Mouse (Mus musculus): ENCODE results near the gene Sucla2. TPM values are rescaled to one million over a fixed set of nuclear protein-coding genes. Genes with fewer than 3 reads are reported as not detected.

Sucla2 gene
- total RNA-seq (2021): 100 to 1,000 TPM; 265 to 310 TPM
- long read RNA-seq, experiment 1, transcript Sucla2-203 (11 exons, 2,229 nt): major isoform, 496 of 522 reads
- long read RNA-seq, experiment 1, partial matches to known transcripts: 2 of 522 reads
- long read RNA-seq, experiment 1, other reads (novel, unspliced or antisense): 22 of 522 reads
- long read RNA-seq, experiment 2, transcript Sucla2-203 (11 exons, 2,229 nt): major isoform, 403 of 446 reads
- long read RNA-seq, experiment 2, partial matches to known transcripts: 7 of 446 reads
- long read RNA-seq, experiment 2, other reads (novel, unspliced or antisense): 35 of 446 reads

DNA sequence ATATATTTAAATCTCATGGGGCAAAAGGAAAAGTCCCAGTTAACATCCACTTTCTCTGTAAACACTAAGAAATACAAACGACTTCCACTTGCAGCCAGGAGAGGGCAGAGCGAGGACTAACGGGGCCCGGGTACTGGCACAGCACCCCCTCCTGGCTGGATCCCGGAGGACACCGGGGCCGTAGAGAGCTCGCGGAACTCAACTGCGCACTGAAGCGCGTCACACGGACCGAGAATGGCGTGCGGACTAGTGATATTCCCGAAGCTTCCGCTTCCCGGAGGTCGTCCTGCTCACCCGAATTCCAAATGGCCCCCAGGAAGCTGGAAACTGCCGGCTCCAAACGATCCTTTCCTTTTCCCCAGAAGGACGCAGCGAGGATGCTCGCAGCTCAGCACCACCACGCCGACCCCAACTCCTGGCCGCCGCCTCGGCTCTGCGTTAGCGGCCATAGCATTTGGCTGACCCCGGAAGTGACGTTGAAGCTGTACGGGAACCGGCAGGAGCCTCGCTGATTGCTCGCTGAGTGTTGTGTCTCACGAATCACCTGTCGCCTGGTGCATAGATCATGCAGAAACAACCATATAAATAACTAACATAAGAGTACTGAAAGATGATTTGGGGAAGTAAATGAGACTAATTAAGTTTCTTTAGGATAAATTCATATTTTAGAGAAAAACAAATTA lies at the start of gene Sucla2:
TSS of gene Sucla2 (plus strand) at position 554 of the 683 bp plus-strand sequence.
- peak; percentile 83 to 95 for DNase-seq (ENCODE audit: low spot score in 2 of 2)

DNA sequence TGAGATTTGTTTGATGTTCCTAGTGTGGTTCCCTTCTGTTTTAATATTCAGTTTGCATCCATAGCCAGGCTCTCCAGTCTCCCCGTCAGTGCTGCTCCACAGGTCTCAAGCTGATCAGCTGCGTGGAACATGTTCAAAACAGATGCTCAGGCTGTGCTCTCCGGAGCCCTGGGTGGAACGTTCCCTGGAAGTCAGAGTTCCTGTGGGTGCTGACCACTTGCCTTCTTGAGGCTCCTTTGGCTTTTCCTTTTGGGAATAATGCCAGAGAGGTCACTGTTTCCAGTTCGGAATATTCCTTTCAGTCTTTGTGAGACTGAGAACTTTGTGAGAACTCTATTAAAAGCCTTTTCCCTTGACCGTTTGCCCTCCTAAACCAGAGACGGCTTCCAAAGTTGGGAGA lies 49.6 kb upstream of the Sucla2 start:
- no peak for DNase-seq (ENCODE audit: low spot score in 2 of 2)

DNA sequence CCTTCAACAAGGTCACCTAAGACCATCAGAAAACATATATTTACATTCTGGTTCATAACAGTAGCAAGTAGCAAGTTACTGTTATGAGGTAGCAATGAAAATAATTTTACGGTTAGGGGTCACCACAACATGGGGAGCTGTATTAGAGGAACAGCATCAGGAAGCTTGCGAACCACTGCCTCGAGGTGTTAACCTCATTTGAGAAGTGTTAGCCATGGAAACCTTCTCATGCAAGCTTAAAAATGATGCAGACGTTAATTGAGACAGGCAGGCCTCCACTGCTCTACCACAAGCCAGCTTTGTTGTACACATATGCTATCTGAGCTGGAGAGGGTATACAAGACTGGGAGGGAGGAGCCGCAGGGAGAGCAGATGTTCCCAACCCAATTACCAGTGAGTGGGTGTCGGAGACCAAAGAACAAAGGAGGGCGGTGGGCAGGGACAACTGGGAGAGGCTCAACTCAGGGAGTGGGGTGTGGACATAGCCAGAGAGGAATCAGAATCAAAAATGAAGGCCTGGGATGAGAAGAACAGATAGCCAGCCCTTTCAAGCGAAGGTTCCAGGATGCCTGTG lies 48.7 kb upstream of the Sucla2 start:
- DNase-seq (ENCODE audit: low spot score in 2 of 2): no peak

DNA sequence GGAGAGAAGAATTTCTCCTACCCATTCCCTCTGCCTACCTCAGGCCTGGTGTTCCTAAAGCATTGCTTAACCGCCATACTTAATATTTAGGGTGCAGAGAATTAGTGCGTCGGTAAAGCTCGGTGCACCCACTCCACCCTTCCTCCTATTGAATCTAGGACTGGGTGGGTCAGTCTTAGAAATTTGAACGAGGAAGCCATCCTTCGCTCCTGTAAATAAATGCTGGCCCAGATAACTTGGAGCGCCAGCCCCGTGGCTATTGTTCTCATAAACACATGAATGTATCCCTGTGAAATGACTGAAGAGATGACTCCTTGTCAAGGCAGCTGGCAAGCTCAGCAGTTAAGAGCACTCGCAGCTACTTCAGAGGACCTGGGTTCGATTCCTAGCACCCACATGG lies 48.0 kb upstream of the Sucla2 start:
- no peak for DNase-seq (ENCODE audit: low spot score in 2 of 2)

DNA sequence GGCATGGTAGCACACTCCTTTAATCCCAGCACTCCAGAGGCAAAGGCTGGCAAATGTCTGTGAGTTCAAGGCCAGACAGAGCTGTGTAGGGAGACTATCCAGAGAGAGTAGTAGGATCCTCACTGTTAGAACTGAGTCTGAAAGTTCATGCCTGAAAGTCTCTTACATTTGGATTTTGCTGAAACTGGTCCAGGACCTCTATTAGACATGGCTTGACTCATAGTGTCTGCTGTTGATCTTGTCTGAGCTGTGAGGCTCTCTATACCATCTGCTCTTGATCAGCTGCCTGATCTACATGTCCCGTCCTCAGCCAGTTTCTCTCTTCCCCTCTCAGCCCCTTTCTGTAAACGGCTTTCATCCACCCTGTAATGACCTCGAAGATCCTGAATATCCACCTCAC lies 46.8 kb upstream of the Sucla2 start:
- no peak for DNase-seq (ENCODE audit: low spot score in 2 of 2)

DNA sequence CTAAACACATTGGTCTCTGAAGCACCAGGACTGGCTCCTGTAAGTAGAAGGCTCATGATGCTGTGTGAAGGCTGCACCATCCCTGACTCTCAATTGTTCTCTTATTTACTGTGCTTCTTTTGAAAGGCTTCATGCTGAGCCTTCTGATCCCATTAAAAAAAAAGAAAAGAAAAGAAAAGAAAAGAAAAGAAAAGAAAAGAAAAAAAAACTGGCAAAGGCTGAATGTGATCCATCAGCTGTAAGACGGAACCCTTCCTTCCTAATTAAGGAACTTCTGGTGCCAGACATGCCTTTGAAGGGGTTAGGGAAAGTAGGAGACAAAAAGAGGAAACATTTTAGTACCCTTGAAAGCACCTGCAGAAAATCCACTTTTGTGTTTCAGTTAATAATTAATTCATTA lies 45.3 kb upstream of the Sucla2 start:
- no peak for DNase-seq (ENCODE audit: low spot score in 2 of 2)

DNA sequence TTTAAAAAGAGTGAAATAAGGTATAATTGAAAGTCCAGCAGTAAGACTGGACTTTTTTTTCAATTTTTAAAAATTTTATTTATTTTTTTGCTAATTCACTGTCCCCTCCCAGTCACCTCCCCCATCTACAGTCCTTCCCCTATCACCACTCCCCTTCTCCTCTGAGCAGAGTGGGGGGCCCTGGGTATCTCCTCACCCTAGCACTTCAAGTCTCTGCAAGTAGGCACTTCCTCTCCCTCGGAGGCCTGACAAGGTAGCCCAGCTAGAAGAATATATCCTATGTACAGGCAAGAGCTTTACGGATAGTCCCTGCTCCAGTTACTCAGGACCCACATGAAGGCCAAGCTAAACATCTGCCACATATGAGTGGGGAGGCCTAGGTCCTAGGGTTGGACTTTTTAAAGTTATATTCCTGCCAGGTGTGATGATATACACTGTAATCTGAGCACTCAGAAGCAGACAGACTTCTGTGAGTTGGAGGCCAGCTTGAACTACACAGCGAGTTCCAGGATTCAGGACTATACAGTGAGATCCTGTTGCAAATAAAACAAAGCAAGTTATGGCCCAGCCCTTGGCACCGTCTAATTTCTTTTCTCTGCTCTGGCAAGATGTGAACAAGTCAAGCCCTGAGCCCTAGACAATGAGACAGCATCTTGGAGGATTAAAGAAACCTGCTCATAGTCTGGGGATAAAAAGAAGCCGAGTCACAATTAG lies 41.4 kb upstream of the Sucla2 start:
- no peak for DNase-seq (ENCODE audit: low spot score in 2 of 2)

DNA sequence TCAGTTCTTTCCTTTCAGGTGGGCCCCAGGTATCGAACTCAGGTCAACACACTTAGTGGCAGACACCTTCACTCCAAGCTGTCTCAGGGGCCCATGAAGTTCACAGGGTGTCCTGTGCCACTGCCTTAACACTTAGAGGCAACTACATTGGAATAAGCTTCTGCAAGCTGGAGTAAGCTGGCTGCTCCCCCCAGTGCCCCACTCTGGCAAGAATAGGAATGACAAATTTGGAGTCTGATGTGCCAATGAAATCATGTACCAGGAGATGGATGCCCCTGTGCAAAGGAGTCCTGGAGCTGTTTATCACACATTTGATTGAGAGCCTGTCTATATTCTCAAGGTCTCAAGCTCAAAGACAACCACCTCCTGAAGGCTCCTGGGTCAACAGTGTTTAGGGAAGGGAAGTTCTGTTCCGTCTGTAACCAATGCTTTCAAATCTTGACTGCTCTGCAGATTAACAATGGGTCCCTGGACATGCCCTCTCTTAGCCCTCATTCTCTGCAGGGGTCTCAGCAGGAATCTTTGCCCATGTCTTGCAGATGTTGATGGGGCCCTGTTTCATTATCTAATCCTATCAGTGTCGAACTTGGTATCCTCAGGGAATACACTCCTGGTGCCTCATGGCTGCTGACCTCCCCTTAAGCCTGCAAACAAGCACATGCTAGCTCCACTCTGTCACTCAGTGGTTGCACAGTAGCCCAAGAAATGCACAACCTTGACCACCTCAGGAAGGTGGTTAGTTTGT lies 40.6 kb upstream of the Sucla2 start:
- DNase-seq (ENCODE audit: low spot score in 2 of 2): no peak

DNA sequence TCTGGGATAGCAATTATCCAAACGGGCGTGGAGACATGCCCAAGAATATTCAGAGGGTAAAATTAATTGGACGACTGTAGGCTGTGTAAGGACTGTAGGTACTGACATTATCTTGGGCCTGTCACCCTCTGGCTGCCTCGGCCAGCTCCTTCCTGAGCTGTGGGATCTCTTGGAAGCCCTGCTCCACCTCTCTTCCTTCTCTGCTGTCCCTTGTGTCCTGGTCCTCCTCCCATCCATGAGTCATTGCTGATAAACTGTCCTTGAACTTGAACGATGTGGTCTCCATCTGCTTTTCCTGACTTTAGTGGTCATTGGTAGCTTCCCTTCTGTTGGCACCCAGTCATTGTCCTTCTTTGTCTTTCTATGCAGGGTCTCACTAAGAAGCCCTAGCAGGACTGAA lies 38.5 kb upstream of the Sucla2 start:
- DNase-seq (ENCODE audit: low spot score in 2 of 2): no peak

DNA sequence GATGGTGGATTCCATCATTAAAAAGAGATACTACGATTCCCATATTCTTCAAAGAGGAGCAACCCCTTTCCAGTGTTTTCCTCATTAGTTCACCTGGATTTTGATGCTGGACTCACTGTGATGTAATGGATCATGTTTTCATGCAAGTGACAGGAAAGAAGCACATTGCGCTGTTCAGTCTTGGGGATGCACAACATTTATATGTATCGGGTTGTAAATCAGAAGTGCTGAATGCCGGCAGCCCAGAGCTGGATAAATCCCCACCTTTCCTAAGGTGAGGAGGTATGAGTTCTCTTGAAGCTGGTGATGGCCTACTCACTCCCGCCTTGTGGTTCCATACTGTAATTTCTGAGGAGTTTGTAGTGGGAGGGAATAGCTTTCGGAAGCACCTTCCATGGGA lies 31.8 kb upstream of the Sucla2 start:
- DNase-seq (ENCODE audit: low spot score in 2 of 2): no peak

DNA sequence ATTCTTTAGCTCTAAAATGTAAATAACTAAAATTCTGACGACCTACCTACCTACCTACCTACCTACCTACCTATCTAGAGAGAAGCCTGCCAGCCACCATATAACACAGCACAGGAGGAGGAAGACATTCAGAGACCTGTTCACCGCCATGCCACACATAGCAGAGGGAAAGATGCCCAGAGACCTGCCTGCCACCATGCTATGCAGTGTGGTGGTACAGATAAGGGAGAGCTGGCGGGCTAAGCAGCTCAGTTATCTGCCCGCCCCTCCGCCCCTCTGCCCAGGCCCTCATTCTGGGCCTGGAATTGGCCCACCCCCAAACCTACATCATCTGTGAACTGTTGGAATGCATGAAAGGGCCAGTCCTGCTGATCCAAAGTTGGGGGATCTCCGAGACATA lies 31.0 kb upstream of the Sucla2 start:
- no peak for DNase-seq (ENCODE audit: low spot score in 2 of 2)

DNA sequence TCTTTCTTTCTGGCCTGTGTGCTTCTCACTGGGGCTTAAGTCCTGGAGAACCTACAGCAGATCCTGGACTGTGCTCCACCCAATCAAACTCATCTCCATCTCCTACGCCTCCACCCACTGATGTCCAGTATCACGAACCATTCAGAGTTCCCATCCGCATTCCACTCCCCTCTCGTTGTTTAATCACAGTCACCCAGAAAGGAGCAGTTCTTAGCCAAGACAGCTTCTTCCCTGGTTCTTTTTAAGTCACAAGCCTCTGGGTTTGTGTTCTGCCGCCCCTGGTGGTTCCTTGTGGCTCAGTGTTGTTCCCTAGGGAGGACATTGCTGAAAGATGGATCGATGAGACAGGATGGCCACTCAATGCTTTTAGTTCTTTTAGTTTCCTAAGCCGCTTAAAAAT lies 29.4 kb upstream of the Sucla2 start:
- DNase-seq (ENCODE audit: low spot score in 2 of 2): no peak

DNA sequence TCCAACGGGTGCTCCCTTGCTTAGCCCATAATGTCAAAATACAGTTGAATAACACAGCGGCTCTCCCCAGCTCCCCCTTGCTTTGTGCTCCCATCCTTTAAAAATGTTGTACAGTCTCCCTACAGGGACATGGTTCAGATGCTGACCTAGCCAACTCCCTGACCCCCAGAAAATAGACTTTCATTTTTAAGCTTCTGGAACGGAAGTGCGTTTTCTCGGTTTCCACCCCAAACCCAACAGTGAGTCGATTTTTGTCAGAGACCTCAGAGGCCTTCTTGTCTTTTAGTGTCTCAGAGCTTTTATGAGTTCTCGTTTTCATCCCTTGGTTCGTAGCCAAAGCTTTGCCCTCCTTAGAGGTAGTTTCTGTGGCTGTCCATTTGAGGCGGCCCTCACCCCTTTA lies 23.8 kb upstream of the Sucla2 start:
- DNase-seq (ENCODE audit: low spot score in 2 of 2): no peak

DNA sequence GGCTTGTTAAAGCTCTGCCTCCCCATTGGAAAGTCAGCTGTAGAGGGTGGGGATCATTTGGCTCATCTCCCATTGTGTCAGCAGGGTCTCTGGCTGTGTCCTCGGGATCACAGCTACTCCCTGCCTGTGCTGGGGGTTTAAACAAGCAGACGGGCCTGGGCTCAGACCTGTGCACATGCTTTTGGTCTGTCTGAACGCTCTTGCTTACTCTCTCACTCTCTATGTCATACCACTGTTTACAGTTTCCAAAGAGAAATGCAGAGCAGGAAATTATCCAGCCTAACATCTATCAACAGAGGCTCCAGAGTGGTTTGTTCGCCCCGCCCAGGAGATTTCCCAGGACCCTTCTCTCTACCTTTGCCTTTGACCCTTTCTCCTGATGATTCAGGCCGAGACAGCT lies 23.4 kb upstream of the Sucla2 start:
- no peak for DNase-seq (ENCODE audit: low spot score in 2 of 2)

DNA sequence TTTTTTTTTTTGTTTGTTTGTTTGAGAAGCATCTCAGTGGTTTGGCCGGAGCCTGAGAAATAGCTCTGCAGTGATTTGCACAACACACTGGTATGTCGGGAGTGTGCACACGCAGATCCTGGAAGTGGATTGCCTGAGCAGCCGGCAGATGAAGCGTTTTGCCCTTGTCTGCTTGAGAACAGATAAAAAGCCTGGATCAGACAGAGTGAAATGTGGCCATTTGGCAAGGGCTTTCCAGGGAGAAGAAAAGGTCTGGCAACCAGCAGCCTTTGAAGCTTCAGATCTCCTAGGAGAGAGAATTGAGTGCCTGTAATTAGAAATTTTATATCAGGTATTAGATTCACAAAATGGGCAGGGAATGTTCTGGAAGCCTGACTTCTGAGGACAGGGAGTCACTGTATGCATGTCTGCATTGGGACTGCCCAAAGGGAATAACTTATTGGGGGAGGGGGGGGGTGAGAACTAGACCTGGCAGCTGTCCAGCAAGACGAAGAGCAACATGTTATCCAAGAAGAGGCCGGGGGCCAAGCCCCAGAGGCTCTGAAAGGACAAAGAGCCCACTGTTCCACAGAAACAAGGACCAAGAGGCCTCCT lies 22.4 kb upstream of the Sucla2 start:
- no peak for DNase-seq (ENCODE audit: low spot score in 2 of 2)

DNA sequence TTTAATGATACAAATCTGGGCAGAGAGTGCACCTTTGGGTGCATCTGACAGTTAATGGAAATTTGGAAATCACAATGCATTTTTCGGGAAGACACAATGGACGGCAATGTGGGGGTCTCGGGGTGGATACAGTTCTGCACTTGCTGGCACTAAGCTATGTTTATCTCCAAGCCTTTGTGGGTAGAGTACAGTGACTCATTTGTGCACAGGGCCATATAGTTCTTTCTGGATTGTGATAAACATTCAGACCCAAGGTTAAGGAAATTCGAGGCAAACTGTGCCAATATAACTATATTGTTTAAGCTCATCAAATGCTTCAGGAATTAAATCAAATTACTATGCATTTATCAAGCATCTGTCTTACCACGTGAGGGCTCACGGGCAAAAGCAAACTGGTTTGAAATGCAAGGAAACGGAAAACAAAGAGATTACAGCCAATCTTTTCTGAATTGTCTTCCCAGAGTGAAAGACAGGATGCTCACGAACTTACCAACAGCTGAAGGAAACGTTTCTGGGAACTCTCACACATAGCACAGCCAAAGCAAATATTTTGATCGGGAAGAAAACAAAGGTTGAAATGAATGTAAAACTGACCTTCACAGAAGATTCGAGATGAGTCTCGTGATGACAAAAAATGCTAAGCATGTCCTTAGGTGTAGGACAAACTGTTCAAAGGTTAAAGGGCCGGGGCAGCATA lies 21.7 kb upstream of the Sucla2 start:
- no peak for DNase-seq (ENCODE audit: low spot score in 2 of 2)

DNA sequence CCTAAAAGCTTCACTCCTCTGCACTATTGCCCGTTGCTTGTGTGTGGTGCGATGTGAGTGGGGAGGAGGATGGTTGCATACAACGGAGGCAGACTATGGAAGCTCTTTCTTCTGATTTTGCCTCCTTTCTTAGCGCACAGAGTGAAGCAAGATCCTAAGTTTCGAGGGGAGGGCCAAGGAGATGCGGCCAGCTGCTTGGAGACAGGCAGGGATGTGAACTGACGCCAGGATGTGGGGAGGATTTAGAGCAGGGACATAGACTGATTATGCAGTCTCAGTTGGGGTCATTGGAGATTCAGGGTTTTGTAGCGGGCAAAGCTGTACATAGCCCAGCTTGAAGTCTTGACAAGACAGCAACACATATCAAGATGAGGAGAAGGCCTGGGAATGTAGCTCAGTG lies 18.8 kb upstream of the Sucla2 start:
- no peak for DNase-seq (ENCODE audit: low spot score in 2 of 2)

DNA sequence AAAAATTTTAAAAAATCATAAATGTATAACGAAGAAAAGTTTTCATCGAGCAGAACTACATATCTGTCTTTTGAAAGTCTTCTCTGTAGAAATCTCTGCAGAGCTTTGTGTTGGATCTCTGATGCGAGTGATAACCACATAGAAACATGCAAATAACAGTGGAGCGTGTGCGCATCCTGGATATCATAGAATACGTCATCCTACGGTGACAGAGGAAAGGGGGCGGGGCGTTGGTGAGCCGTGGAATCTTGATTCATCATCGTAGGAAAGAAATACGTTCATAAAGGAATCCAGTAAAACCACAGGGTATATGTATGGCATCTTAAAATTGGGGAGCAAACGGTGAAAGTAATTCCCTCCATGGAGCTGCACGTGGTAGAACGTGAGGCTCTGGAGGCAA lies 17.9 kb upstream of the Sucla2 start:
- DNase-seq (ENCODE audit: low spot score in 2 of 2): no peak

DNA sequence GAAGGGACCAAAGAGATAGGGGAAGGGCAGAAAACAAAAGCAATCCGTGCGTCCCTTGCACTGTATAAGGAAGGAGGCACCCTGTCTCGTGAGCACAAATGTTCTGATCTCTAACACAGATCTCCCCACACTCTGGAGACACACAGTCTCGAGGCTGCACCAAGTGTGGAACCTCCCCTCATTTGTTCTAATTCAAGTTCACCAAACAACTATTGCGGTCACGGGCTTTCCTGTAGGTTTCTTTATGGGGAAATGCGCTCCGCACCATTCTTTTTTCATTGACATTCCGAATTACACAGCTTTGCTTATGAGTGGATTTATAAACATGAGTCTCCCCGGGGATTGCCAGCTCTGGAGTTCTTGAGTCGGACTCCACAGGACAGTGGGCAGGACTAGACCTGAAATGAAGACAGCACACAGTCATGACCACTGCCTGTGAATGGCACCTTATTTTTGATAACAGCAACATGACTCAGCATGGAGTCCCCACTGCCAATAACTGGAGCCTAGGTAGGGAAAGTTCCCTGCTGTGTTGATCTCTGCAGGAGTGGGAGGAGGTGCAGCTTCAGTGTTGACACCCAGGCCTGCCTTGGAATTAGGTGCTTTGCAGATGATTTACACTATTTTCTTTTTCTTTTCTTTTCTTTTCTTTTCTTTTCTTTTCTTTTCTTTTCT lies 17.3 kb upstream of the Sucla2 start:
- no peak for DNase-seq (ENCODE audit: low spot score in 2 of 2)

Measured in gastrocnemius, postnatal 4 days (tissue).